Mouse (Mus musculus) liver, embryonic 14.5 days (tissue): Measurements from ENCODE around the gene Ctps2. TPM values are rescaled to one million over a fixed set of nuclear protein-coding genes. Genes with fewer than 3 reads are reported as not detected.
A peak's percentile ranks its signal among the peaks of the same experiment; 100 is the strongest.

Experiments used
- ATAC-seq: fragments of 200-750 bp; cut with Nextera tagmentation; 2 replicates; pipeline ENCODE4 v1.8.0; 2017; ENCODE audit warnings: moderate number of reproducible peaks, mild to moderate bottlenecking, moderate library complexity; ENCODE audit not compliant: insufficient read depth
- DNase-seq, 3 experiments: peaks; one replicate each; pipeline ENCODE4 v3.0.0-alpha.2; 2012 to 2013; ENCODE audit warnings: low read depth in 3 of 3, low spot score in 3 of 3
- H3K27ac ChIP-seq: fragments of 300-500 bp; sonication (generic); 2 replicates; pipeline ENCODE4 v1.5.1; 2014; ENCODE audit warnings: moderate library complexity, mild to moderate bottlenecking, control low read depth, inconsistent platforms
- H3K27me3 ChIP-seq: fragments of 300-500 bp; sonication (generic); 2 replicates; pipeline ENCODE4 v1.6.1; 2014; ENCODE audit warnings: mild to moderate bottlenecking, low read length, moderate library complexity; ENCODE audit not compliant: control insufficient read depth, insufficient read depth
- H3K36me3 ChIP-seq: fragments of 300-500 bp; sonication (generic); replicated peaks from 2 replicates; pipeline ENCODE4 v1.6.1; 2014; ENCODE audit warnings: low read depth; ENCODE audit not compliant: control insufficient read depth, insufficient read depth
- H3K4me1 ChIP-seq, 2 experiments: fragments of 200-500 bp in 1 of 2; fragments of 300-500 bp in 1 of 2; sonication (generic) in 1 of 2; replicated peaks; 2 replicates each; pipeline ENCODE4 v1.6.1; 2012 to 2014; ENCODE audit warnings: antibody characterized with exemption in 1 of 2, inconsistent platforms in 1 of 2, low read length in 1 of 2; ENCODE audit not compliant: control insufficient read depth in 2 of 2, insufficient read depth in 2 of 2
- H3K4me2 ChIP-seq: fragments of 300-500 bp; sonication (generic); 2 replicates; pipeline ENCODE4 v1.6.1; 2014; ENCODE audit warnings: low read depth, mild to moderate bottlenecking, control low read depth, moderate library complexity
- H3K4me3 ChIP-seq, 2 experiments: fragments of 200-500 bp in 1 of 2; fragments of 300-500 bp in 1 of 2; sonication (generic) in 1 of 2; 2 replicates each; pipeline ENCODE4 v1.5.1; 2012 to 2014; ENCODE audit warnings: low read depth in 2 of 2, low read length in 2 of 2, mild to moderate bottlenecking in 2 of 2, control low read depth in 1 of 2, inconsistent platforms in 1 of 2, moderate library complexity in 1 of 2; ENCODE audit not compliant: insufficient read depth in 1 of 2
- H3K9ac ChIP-seq: fragments of 300-500 bp; sonication (generic); replicated peaks from 2 replicates; pipeline ENCODE4 v1.6.1; 2014; ENCODE audit warnings: mild to moderate bottlenecking, control low read depth, moderate library complexity
- H3K9me3 ChIP-seq: fragments of 300-500 bp; sonication (generic); 2 replicates; pipeline ENCODE4 v1.6.1; 2016; ENCODE audit warnings: low read length, mixed read lengths; ENCODE audit not compliant: control insufficient read depth
- CTCF ChIP-seq: IDR thresholded peaks from 2 replicates; pipeline ENCODE4 v1.5.1; 2016; ENCODE audit warnings: antibody characterized with exemption, low read depth, control low read depth
- EP300 ChIP-seq: IDR thresholded peaks from 2 replicates; pipeline ENCODE4 v1.6.1; 2016; ENCODE audit warnings: antibody characterized with exemption, low read depth
- WGBS: fragments of 180-500 bp; shearing (Covaris S2); extraction: QIAGEN DNeasy Blood & Tissue Kit; methylation state at CpG from one replicate; pipeline ENCODE4 v1.1.7; 2014; ENCODE audit not compliant: insufficient replicate concordance; 5-methylcytosine and 5-hydroxymethylcytosine counted together
- polyA plus RNA-seq, 2 experiments: library from polyadenylated mRNA; depleted of rRNA in 1 of 2; stranded (reverse) in 1 of 2; unstranded in 1 of 2; fragments of >200 nt; fragmentation: Nextera tagmentation in 1 of 2; extraction: Ambion mirVana in 1 of 2; gene quantifications; 2 replicates each; pipeline versions ENCODE4 v1.2.1 to v1.2.3; 2012 to 2014

Ctps2 gene
- polyA plus RNA-seq, 2 experiments, result 11.4 to 37.6 TPM

GRCm38 (mm10) chrX:162942027-162942426 lies 41.0 kb downstream of the Ctps2 start:
- 70% methylated on average over 1 of the region's 1 CpGs for WGBS
- Histone ChIP-seq H3K27me3 (no peaks in the 10 kb centered on the region), H3K4me3 (no peak overlapping the region), H3K36me3 (no peaks in the 10 kb centered on the region), H3K27ac (no peak overlapping the region), H3K4me2 (no peak overlapping the region), H3K4me1 (no peaks in the 10 kb centered on the region), H3K9me3 (no peaks in the 10 kb centered on the region), H3K9ac (no peak overlapping the region)
- ATAC-seq (no peak), DNase-seq (no peak)
- TF ChIP-seq CTCF, result no peak
- no peak for TF ChIP-seq EP300

- 34% methylated on average over 3 of the region's 3 CpGs for WGBS
- no peak for TF ChIP-seq EP300
- peak; percentile 25; the same call in 1 of the 2 replicates for TF ChIP-seq CTCF
- Histone ChIP-seq H3K27ac (no peak overlapping the region), H3K9me3 (no peaks in the 10 kb centered on the region), H3K4me2 (no peak overlapping the region), H3K4me3 (no peak overlapping the region), H3K36me3 (no peaks in the 10 kb centered on the region), H3K27me3 (no peaks in the 10 kb centered on the region), H3K4me1 (no peaks in the 10 kb centered on the region), H3K9ac (no peak overlapping the region)
- ATAC-seq (no peak), DNase-seq (peak in 1 of 3 experiments; percentile 3)
Observed at GRCm38 (mm10) chrX:162949811-162950439, 48.9 kb downstream of the Ctps2 start.

GRCm38 (mm10) chrX:162957921-162958320 lies 56.9 kb downstream of the Ctps2 start:
- WGBS, result 68% methylated on average over 3 of the region's 3 CpGs
- Histone ChIP-seq H3K9me3 (no peaks in the 10 kb centered on the region), H3K27ac (no peak overlapping the region), H3K36me3 (no peaks in the 10 kb centered on the region), H3K4me2 (no peak overlapping the region), H3K9ac (no peak overlapping the region), H3K4me3 (no peak overlapping the region), H3K4me1 (no peaks in the 10 kb centered on the region), H3K27me3 (no peaks in the 10 kb centered on the region)
- ATAC-seq, result no peak
- DNase-seq, result no peak
- no peak for TF ChIP-seq EP300

GRCm38 (mm10) chrX:162963840-162964239 lies 62.8 kb downstream of the Ctps2 start:
- no peak for DNase-seq
- TF ChIP-seq CTCF, result no peak
- TF ChIP-seq EP300, result no peak
- no peak for ATAC-seq
- 55% methylated on average over 4 of the region's 4 CpGs for WGBS
- Histone ChIP-seq H3K4me1 (no peaks in the 10 kb centered on the region), H3K9me3 (no peaks in the 10 kb centered on the region), H3K9ac (no peak overlapping the region), H3K4me3 (no peak overlapping the region), H3K27me3 (no peaks in the 10 kb centered on the region), H3K27ac (no peak overlapping the region), H3K4me2 (no peak overlapping the region), H3K36me3 (no peaks in the 10 kb centered on the region)

- Histone ChIP-seq H3K9ac (no peak within 1 kb of the TSS), H3K4me2 (no peak within 1 kb of the TSS), H3K4me1 (no peaks in the 10 kb centered on the region), H3K4me3 (no peak within 1 kb of the TSS), H3K36me3 (no peaks in the 10 kb centered on the region), H3K27me3 (no peaks in the 10 kb centered on the region), H3K9me3 (no peaks in the 10 kb centered on the region), H3K27ac (no peak within 1 kb of the TSS)
- DNase-seq (no peak), ATAC-seq (no peak)
- no peak for TF ChIP-seq CTCF
- TF ChIP-seq EP300, result no peak
- 60% methylated on average over 3 of the region's 3 CpGs for WGBS
Observed at GRCm38 (mm10) chrX:162964383-162964782, 63.3 kb downstream of the Ctps2 start, which contains the start of gene S100g. Gene S100g, minus strand, starts transcription at chrX:162964599.
